Mouse (Mus musculus) bone marrow macrophage, adult 2 months (primary cell): Measurements from ENCODE around the gene Zfp870. TPM values are rescaled to one million over a fixed set of nuclear protein-coding genes. Genes with fewer than 3 reads are reported as not detected.
A peak's percentile ranks its signal among the peaks of the same experiment; 100 is the strongest.

Experiments
- H3K27ac ChIP-seq: 2 replicates; pipeline ENCODE4 v1.5.1; 2012; ENCODE audit warnings: low read depth, low read length; ENCODE audit not compliant: insufficient read depth
- H3K4me1 ChIP-seq: 2 replicates; pipeline ENCODE4 v1.6.1; 2012; ENCODE audit warnings: low read length; ENCODE audit not compliant: control insufficient read depth, insufficient read depth
- H3K4me3 ChIP-seq: 2 replicates; pipeline ENCODE4 v1.5.1; 2012; ENCODE audit warnings: mild to moderate bottlenecking, low read length, moderate library complexity; ENCODE audit not compliant: insufficient read depth
- CTCF ChIP-seq: IDR thresholded peaks from 2 replicates; pipeline ENCODE4 v1.5.1; 2012; ENCODE audit warnings: low read depth, mild to moderate bottlenecking, low read length, moderate library complexity
- POLR2A ChIP-seq: IDR thresholded peaks from 2 replicates; pipeline ENCODE4 v1.6.1; 2012; ENCODE audit warnings: mild to moderate bottlenecking, low read depth, low read length, borderline replicate concordance
- polyA plus RNA-seq: library from polyadenylated mRNA; stranded (reverse); fragments of >200 nt; gene quantifications from 2 replicates; pipeline ENCODE4 v1.2.4, GENCODE M21; 2012; ENCODE audit not compliant: missing spikeins, insufficient read depth, insufficient read length

Gene Zfp870
- polyA plus RNA-seq, 1 experiment = 6.8 TPM

- no peaks in the 10 kb centered on the region for H3K4me1 ChIP-seq
- TF ChIP-seq CTCF = no peak
- TF ChIP-seq POLR2A = no peak
- no peak overlapping the region for H3K27ac ChIP-seq
- H3K4me3 ChIP-seq = no peak overlapping the region
Measured at GRCm38 (mm10) chr17:32904414-32904813, 13.0 kb upstream of the Zfp870 start.

GRCm38 (mm10) chr17:32901751-32902525 is 10.5 kb upstream of the Zfp870 start:
- Histone ChIP-seq H3K4me3 (no peak overlapping the region), H3K4me1 (no peaks in the 10 kb centered on the region), H3K27ac (no peak overlapping the region)
- TF ChIP-seq POLR2A = no peak
- TF ChIP-seq CTCF = no peak

GRCm38 (mm10) chr17:32895421-32895820 is 4.0 kb upstream of the Zfp870 start:
- Histone ChIP-seq H3K27ac (no peak overlapping the region), H3K4me1 (peaks cover 3% of the 10 kb centered on the region), H3K4me3 (no peak overlapping the region)
- no peak for TF ChIP-seq POLR2A
- no peak for TF ChIP-seq CTCF

GRCm38 (mm10) chr17:32893901-32894300 is 2.5 kb upstream of the Zfp870 start:
- TF ChIP-seq CTCF = no peak
- TF ChIP-seq POLR2A = no peak

GRCm38 (mm10) chr17:32890852-32891238 is 597 bp downstream of the Zfp870 start:
- H3K4me1 ChIP-seq = peaks cover 6% of the 10 kb centered on the region
- H3K4me3 ChIP-seq = peak overlapping the region; percentile 79
- H3K27ac ChIP-seq = no peak overlapping the region
- TF ChIP-seq POLR2A = no peak
- TF ChIP-seq CTCF = no peak

More at GRCm38 (mm10) chr17:32893901-32894300, 2.5 kb upstream of the Zfp870 start:
- no peak overlapping the region for H3K27ac ChIP-seq
- H3K4me1 ChIP-seq = peaks cover 6% of the 10 kb centered on the region
- H3K4me3 ChIP-seq = no peak overlapping the region

- TF ChIP-seq POLR2A (no peak), CTCF (no peak)
- H3K4me1 ChIP-seq = peaks cover 6% of the 10 kb centered on the region
- H3K4me3 ChIP-seq = no peak overlapping the region
- H3K27ac ChIP-seq = no peak overlapping the region
Measured at GRCm38 (mm10) chr17:32889611-32890010, 1.8 kb downstream of the Zfp870 start.

GRCm38 (mm10) chr17:32880320-32881218 is 10.9 kb downstream of the Zfp870 start:
- Histone ChIP-seq H3K4me1 (no peaks in the 10 kb centered on the region), H3K4me3 (no peak overlapping the region), H3K27ac (no peak overlapping the region)
- TF ChIP-seq CTCF (no peak), POLR2A (no peak)

GRCm38 (mm10) chr17:32878773-32879172 is 12.7 kb downstream of the Zfp870 start:
- no peak overlapping the region for H3K4me3 ChIP-seq
- TF ChIP-seq CTCF (no peak), POLR2A (no peak)
- H3K4me1 ChIP-seq = no peaks in the 10 kb centered on the region
- no peak overlapping the region for H3K27ac ChIP-seq

- Histone ChIP-seq H3K27ac (no peak overlapping the region), H3K4me1 (no peaks in the 10 kb centered on the region), H3K4me3 (no peak overlapping the region)
- TF ChIP-seq CTCF (no peak), POLR2A (no peak)
Measured at GRCm38 (mm10) chr17:32877471-32878171, 13.8 kb downstream of the Zfp870 start.
